Mouse (Mus musculus): Measurements from ENCODE around the gene Zfp385c.

Zfp385c gene

DNA sequence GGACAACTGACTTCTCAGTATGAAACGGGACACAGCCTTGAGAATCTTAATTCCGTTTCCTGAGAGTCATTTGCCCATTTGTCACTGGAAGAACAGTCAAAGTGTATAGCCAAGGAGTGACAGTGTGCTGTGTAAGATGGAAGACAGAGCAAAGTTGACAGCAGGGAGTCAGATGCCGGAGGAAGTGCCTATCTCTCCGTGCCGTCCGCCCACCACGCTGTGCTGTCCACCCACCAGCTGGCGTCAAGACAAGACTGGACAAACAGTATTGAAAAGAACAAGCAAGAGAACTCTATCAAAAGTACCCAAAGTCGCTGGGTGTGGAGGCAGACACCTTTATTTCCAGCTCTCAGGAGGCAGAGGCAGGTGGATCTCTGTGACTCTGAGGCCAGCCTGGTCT, 89.1 kb downstream of the Zfp385c start:
- WGBS = 68% methylated on average over 9 of the region's 9 CpGs

DNA sequence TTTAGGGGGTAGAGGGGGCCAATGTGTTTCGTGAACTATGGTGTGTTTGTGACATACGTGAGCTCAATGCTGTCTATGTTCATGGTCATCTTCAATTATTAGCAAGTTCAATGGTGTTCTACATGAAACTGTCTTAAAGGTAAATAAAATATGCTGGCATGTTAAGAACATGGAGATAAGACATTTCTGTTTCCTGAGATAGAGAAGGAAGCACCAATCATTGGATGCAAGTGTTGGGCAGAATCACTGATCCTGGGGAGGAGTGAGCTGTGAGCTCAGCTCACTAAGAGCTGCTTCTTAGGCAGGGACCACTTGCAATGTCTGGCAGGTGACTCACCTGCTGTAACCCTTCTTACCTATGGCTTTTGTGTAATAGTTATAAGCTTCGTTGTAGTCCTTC, 90.9 kb downstream of the Zfp385c start:
- 91% methylated on average over 3 of the region's 3 CpGs for WGBS

- WGBS = 81% methylated on average over 4 of the region's 4 CpGs
These were observed 94.2 kb downstream of the Zfp385c start for GRCm38 (mm10) chr11:100598074-100598473.

GRCm38 (mm10) chr11:100595533-100595932, 96.7 kb downstream of the Zfp385c start:
- WGBS = 49% methylated on average over 4 of the region's 4 CpGs

GRCm38 (mm10) chr11:100594608-100595007, 97.6 kb downstream of the Zfp385c start:
- 64% methylated on average over 7 of the region's 7 CpGs for WGBS

GRCm38 (mm10) chr11:100592346-100593046, 99.8 kb downstream of the Zfp385c start:
- WGBS = 56% methylated on average over 11 of the region's 11 CpGs

DNA sequence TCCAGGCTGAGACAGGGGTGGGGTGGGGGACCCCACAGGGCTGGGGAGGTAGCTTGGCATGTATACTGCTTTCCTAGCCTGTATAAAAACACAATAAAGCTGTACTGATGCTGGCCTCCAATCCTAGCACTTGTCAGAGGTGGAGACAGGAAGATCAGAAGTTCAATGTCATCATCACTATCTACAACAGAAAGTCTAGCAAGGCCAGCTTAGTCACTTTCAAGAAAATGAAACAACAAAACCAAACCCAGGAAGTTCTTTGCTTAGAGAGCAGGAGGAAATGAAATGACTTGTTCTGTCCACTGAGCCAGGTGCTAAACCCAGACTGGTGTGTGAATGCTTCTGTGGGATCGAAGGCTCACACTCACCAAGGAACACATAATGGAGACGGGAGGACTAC, 103.8 kb downstream of the Zfp385c start:
- 77% methylated on average over 2 of the region's 2 CpGs for WGBS

GRCm38 (mm10) chr11:100585148-100585547, 107.1 kb downstream of the Zfp385c start:
- WGBS = 89% methylated on average over 3 of the region's 3 CpGs

DNA sequence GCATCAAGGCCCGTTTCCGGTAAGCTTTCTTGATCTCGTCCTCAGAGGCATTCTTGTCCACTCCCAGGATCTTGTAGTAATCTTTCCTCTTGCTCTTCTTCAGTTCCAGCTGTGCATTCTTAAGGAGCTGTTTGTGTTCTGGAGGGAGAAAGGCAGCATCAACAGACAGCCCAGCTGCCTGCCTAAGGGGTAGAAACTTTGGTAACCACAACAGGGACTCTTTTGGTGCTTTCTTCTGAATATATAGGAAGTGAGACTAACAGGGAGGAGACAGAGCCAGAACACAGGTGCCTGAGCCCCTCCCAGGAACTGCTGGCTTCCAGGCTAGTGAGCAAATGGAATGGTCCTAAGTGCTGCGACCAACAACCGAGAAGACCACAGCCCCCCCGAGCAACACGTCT, 107.7 kb downstream of the Zfp385c start:
- WGBS = 69% methylated on average over 7 of the region's 7 CpGs

GRCm38 (mm10) chr11:100582836-100583235, 109.4 kb downstream of the Zfp385c start:
- WGBS = 83% methylated on average over 2 of the region's 2 CpGs

DNA sequence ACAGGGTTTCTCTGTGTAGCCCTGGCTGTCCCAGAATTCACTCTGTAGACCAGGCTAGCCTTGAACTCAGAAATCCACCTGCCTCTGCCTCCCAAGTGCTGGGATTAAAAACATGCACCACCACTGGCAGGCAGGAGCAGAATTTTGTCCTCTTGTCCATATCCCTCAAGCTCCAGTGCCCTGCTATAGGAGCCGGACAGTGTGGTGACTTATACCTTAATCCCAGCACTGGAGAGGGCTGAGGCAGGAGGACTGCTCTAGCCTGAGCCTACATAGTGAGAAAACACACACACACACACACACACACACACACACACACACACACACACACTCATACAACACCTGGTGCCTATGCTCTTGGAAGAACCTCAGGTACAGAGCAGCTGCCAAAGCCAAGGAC, 109.8 kb downstream of the Zfp385c start:
- 83% methylated on average over 1 of the region's 1 CpGs for WGBS

GRCm38 (mm10) chr11:100581756-100582155, 110.5 kb downstream of the Zfp385c start:
- WGBS = 37% methylated on average over 4 of the region's 4 CpGs

DNA sequence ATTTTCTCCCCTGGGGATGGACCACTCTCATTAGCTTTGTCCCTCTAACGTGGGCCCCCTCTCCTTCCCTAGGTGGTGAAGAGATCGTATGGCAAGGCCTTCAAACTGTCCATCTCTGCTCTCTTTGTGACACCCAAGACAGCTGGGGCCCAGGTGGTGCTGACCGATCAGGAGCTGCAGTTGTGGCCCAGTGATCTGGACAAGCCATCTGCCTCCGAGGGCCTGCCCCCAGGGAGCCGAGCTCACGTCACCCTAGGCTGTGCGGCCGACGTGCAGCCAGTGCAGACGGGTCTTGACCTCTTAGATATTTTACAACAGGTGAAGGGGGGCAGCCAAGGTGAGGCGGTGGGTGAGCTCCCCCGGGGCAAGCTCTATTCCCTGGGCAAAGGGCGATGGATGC, 112.0 kb downstream of the Zfp385c start:
- WGBS = 83% methylated on average over 13 of the region's 13 CpGs

GRCm38 (mm10) chr11:100579116-100579799, 113.0 kb downstream of the Zfp385c start:
- WGBS = 74% methylated on average over 9 of the region's 9 CpGs

DNA sequence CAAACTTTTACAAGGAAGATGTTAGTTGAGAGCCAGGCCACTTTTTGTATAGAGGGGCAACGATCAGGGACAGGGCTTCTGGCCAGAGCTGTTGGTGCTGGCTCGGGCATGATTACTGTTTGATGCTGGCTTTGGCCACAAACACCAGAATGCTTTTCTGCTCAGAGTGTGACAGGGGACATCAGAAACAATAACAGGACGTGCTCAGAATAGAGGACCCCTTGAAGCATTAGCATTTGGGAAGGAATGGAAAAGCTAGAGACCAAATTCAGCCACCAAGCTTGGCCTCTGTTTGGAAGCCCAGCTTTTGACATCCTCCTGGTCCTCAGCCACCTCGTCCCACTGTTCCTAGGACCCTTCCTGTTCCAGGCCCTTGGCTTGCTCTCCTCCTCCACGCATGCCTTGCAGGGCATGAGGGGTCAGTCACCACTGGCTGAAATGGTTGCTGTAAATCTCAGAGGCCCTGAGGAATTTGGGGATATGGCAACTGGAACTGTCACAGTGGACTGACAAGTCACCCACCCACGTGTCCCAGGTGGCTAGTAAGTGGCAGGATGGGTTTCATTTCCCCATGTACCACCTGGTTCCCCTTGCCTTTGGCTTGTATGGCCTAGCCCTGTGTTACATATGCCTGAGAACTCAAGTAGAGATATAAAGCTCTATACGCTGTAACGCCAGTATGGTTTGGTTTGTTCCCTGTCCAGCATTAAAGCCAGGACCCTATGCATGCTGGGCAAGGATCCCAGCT, 114.2 kb downstream of the Zfp385c start:
- WGBS = 57% methylated on average over 8 of the region's 8 CpGs

Measured in cerebral cortex, adult 2 months (tissue).